8 mouse cellular contexts compared by ENCODE assay signal in genomic region chr7:24364827-24365226, GRCm38 (mm10). TPM values are rescaled to one million over a fixed set of nuclear protein-coding genes. Genes with fewer than 3 reads are reported as not detected.
DNase-seq lines count a peak whose midpoint lies in the region; ATAC-seq lines count a peak whose summit lies in the region.

No protein-coding gene starts in this region.

- H3K4me1 ChIP-seq in intestine, embryonic 16.5 days (ENCODE audit: control insufficient read depth, insufficient read depth, low read length): no peaks in the 10 kb centered on the region

- H3K36me3 ChIP-seq in intestine, embryonic 16.5 days (ENCODE audit: control insufficient read depth, insufficient read depth, low read length): no peaks in the 10 kb centered on the region

- H3K4me2 ChIP-seq in intestine, embryonic 16.5 days (ENCODE audit: low read depth, low read length): no peak overlapping the region

- H3K4me3 ChIP-seq in intestine, embryonic 16.5 days (ENCODE audit: low read length): no peak overlapping the region

- intact Hi-C loops in left cerebral cortex, postnatal 25 days (cut with DNase I): loop anchor here (2.0 kb wide), 1 partner anchor 20 kb away; no protein-coding TSS in a partner anchor

- H3K27me3 ChIP-seq in intestine, embryonic 16.5 days (replicated peaks; ENCODE audit: control insufficient read depth, insufficient read depth, low read length): no peaks in the 10 kb centered on the region

- H3K9me3 ChIP-seq in intestine, embryonic 16.5 days (ENCODE audit: control insufficient read depth, low read length): no peaks in the 10 kb centered on the region

- 22% methylated on average over 10 of the region's 10 CpGs for WGBS in intestine, embryonic 16.5 days

- ATAC-seq in intestine, embryonic 16.5 days: peak; percentile 75

- peak; percentile 59 for DNase-seq in adrenal gland, adult 8-10 months
- peak; percentile 90 for DNase-seq in embryo, embryonic 11 days
- peak; percentile 77 to 79 for DNase-seq in gastrocnemius, postnatal 4 days (ENCODE audit: low spot score in 2 of 2)
- peak; percentile 82 to 87 for DNase-seq in left cerebral cortex, postnatal 25 days (ENCODE audit: low spot score in 2 of 2)
- DNase-seq in mesoderm, embryonic 11.5 days (ENCODE audit: low read depth, low spot score): peak; percentile 88
- peak; percentile 77 for DNase-seq in right cerebral cortex, postnatal 25 days
- peak; percentile 49 for DNase-seq in yolk sac, embryonic 10.5 days (ENCODE audit: low spot score)

- H3K27ac ChIP-seq in intestine, embryonic 16.5 days (ENCODE audit: low read length): no peak overlapping the region

- H3K9ac ChIP-seq in intestine, embryonic 16.5 days (ENCODE audit: low read depth, low read length): 0 out of 2 replicates have a peak overlapping the region, but pooled peaks have one; percentile 3

RNA-seq across cellular contexts. Expression of gene Kcnn4, which starts 5.2 kb away (rescaled TPM):
- total RNA-seq in adrenal gland, adult 8-10 months (2022): 1 to 10 TPM in 2 of 4 experiments, under 1 TPM in 2; 0.70 to 2.0 (median 1.2) TPM
- total RNA-seq in gastrocnemius, postnatal 4 days (2021): under 1 TPM; 0.61 to 0.93 TPM
- polyA plus RNA-seq in intestine, embryonic 16.5 days (2015; fragmentation: Nextera tagmentation; extraction: Ambion mirVana): 2.5 and 4.3 TPM in 2 replicates
- under 1 TPM in 1 of 2 experiments, not detected in 1; 0.50 TPM for total RNA-seq in left cerebral cortex, postnatal 25 days (2021)

RNA-seq across cellular contexts. Expression of gene Lypd5, which starts 15.8 kb away (rescaled TPM):
- not detected for total RNA-seq in adrenal gland, adult 8-10 months (2022)
- total RNA-seq in gastrocnemius, postnatal 4 days (2021): not detected
- 0.10 TPM in 1 of 2 replicates, not detected in the other for polyA plus RNA-seq in intestine, embryonic 16.5 days (2015; fragmentation: Nextera tagmentation; extraction: Ambion mirVana)
- not detected for total RNA-seq in left cerebral cortex, postnatal 25 days (2021)

RNA-seq across cellular contexts. Expression of gene Tescl, which starts 31.1 kb away (rescaled TPM):
- under 1 TPM in 1 of 4 experiments, not detected in 3; 0.70 TPM for total RNA-seq in adrenal gland, adult 8-10 months (2022)
- under 1 TPM in 1 of 2 experiments, not detected in 1; 0.31 TPM for total RNA-seq in gastrocnemius, postnatal 4 days (2021)
- polyA plus RNA-seq in intestine, embryonic 16.5 days (2015; fragmentation: Nextera tagmentation; extraction: Ambion mirVana): not detected in 2 replicates
- total RNA-seq in left cerebral cortex, postnatal 25 days (2021): not detected

RNA-seq across cellular contexts. Expression of gene Smg9, which starts 34.6 kb away (rescaled TPM):
- total RNA-seq in adrenal gland, adult 8-10 months (2022): 10 to 100 TPM; 20.2 to 39.0 (median 25.9) TPM
- 10 to 100 TPM; 18.1 to 21.1 TPM for total RNA-seq in gastrocnemius, postnatal 4 days (2021)
- 20.4 and 22.0 TPM in 2 replicates for polyA plus RNA-seq in intestine, embryonic 16.5 days (2015; fragmentation: Nextera tagmentation; extraction: Ambion mirVana)
- 10 to 100 TPM; 38.1 to 40.2 TPM for total RNA-seq in left cerebral cortex, postnatal 25 days (2021)

RNA-seq across cellular contexts. Expression of gene Zfp94, which starts 48.4 kb away (rescaled TPM):
- 10 to 100 TPM in 1 of 4 experiments, 1 to 10 TPM in 3; 4.8 to 10.1 (median 7.0) TPM for total RNA-seq in adrenal gland, adult 8-10 months (2022)
- total RNA-seq in gastrocnemius, postnatal 4 days (2021): 1 to 10 TPM; 4.0 to 4.2 TPM
- 6.0 and 7.3 TPM in 2 replicates for polyA plus RNA-seq in intestine, embryonic 16.5 days (2015; fragmentation: Nextera tagmentation; extraction: Ambion mirVana)
- 10 to 100 TPM; 13.2 to 16.9 TPM for total RNA-seq in left cerebral cortex, postnatal 25 days (2021)
